In the genomic region with DNA sequence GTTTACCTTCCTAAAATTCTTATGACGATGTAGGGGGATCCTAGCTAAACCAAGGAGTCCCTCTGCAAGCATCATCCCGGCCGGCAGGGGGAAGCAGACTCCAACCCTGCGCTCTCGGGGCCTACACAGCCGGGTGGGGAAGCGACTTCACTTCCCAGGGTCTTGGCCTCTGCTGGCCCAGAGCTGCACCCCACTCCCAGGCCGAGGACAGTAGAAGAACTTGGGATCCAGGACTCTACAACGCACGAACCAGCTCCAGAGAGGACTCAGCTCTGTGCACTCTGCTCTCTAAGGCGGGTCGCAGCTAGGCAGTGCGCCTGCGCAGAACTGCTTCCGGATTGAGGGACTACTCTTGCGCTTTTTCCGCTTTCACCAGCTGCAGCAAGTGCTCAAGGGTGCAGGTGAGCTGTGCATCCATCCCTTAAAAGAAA, we compare ENCODE assay signal across 8 mouse cellular contexts. TPM values are rescaled to one million over a fixed set of nuclear protein-coding genes. Genes with fewer than 3 reads are reported as not detected.
A peak's percentile ranks its signal among the peaks of the same experiment; 100 is the strongest.
DNase-seq lines count a peak whose midpoint lies in the region; ATAC-seq and TF ChIP-seq lines count a peak whose summit lies in the region.

TSS of gene Tmem14a (plus strand) at position 87 of the 431 bp plus-strand sequence.

- under 1% methylated on average over 17 of the region's 17 CpGs for WGBS in embryonic facial prominence, embryonic 14.5 days
- 0% methylated on average over 17 of the region's 17 CpGs for WGBS in limb, embryonic 14.5 days
- WGBS in midbrain, postnatal 0 days: 0% methylated on average over 17 of the region's 17 CpGs

- peak within 1 kb of the TSS; percentile 70 for H3K27ac ChIP-seq in embryonic facial prominence, embryonic 14.5 days (replicated peaks; ENCODE audit: low read depth, low read length)
- peak within 1 kb of the TSS; percentile 68 for H3K27ac ChIP-seq in limb, embryonic 14.5 days (replicated peaks; ENCODE audit: low read depth, low read length)
- peak within 1 kb of the TSS; percentile 71 for H3K27ac ChIP-seq in midbrain, postnatal 0 days (ENCODE audit: low read depth, low read length)

- no peaks in the 10 kb centered on the region for H3K9me3 ChIP-seq in embryonic facial prominence, embryonic 14.5 days (ENCODE audit: control insufficient read depth, low read length)
- no peaks in the 10 kb centered on the region for H3K9me3 ChIP-seq in limb, embryonic 14.5 days (ENCODE audit: control insufficient read depth, low read length)
- no peaks in the 10 kb centered on the region for H3K9me3 ChIP-seq in midbrain, postnatal 0 days (ENCODE audit: low read length)

- H3K4me2 ChIP-seq in embryonic facial prominence, embryonic 14.5 days (ENCODE audit: low read depth, low read length): peak within 1 kb of the TSS; percentile 72
- peak within 1 kb of the TSS; percentile 80 for H3K4me2 ChIP-seq in limb, embryonic 14.5 days (replicated peaks; ENCODE audit: low read depth, low read length, severe bottlenecking)
- peak within 1 kb of the TSS; percentile 73 for H3K4me2 ChIP-seq in midbrain, postnatal 0 days (ENCODE audit: low read depth, low read length, poor library complexity, severe bottlenecking)

- peak; percentile 94 for TF ChIP-seq CTCF in midbrain, postnatal 0 days (IDR thresholded peaks at IDR 0.05)

- H3K36me3 ChIP-seq in embryonic facial prominence, embryonic 14.5 days (ENCODE audit: control insufficient read depth, insufficient read depth, low read length): no peaks in the 10 kb centered on the region
- H3K36me3 ChIP-seq in limb, embryonic 14.5 days (ENCODE audit: control insufficient read depth, insufficient read depth, low read length): no peaks in the 10 kb centered on the region
- no peaks in the 10 kb centered on the region for H3K36me3 ChIP-seq in midbrain, postnatal 0 days (ENCODE audit: insufficient read depth, low read length)

- TF ChIP-seq POLR2A in limb, embryonic 14.5 days (IDR thresholded peaks at IDR 0.05; ENCODE audit: borderline replicate concordance, extremely low read depth, insufficient read depth, insufficient read length): 0 out of 2 replicates have a peak, but pooled peaks have one; percentile 47

- H3K9ac ChIP-seq in embryonic facial prominence, embryonic 14.5 days (ENCODE audit: low read depth, low read length): peak within 1 kb of the TSS; percentile 90
- H3K9ac ChIP-seq in limb, embryonic 14.5 days (ENCODE audit: low read depth, low read length, severe bottlenecking): peak within 1 kb of the TSS; percentile 84
- peak within 1 kb of the TSS; percentile 62 for H3K9ac ChIP-seq in midbrain, postnatal 0 days (replicated peaks; ENCODE audit: low read length, poor library complexity, severe bottlenecking)

- peaks cover 5% of the 10 kb centered on the region; the same call in 1 of the 2 replicates for H3K4me1 ChIP-seq in embryonic facial prominence, embryonic 14.5 days (ENCODE audit: control insufficient read depth, insufficient read depth, low read length)
- H3K4me1 ChIP-seq in limb, embryonic 14.5 days (ENCODE audit: control insufficient read depth, insufficient read depth, low read length): peaks cover 5% of the 10 kb centered on the region; the same call in 1 of the 2 replicates
- 0 out of 2 replicates have a peak, but pooled peaks cover 2% of the 10 kb centered on the region for H3K4me1 ChIP-seq in midbrain, postnatal 0 days (ENCODE audit: insufficient read depth, low read length)

- peak; percentile 95 for ATAC-seq in embryonic facial prominence, embryonic 14.5 days (ENCODE audit: low read depth)
- peak; percentile 90 for ATAC-seq in limb, embryonic 14.5 days (ENCODE audit: low FRiP score, low read depth)
- ATAC-seq in midbrain, postnatal 0 days (ENCODE audit: low FRiP score): peak; percentile 93

- peak; percentile 84 for DNase-seq in 3T3-L1 (ENCODE audit: low read depth, low spot score)
- DNase-seq in adrenal gland, postnatal 4 days (ENCODE audit: low spot score in 2 of 2): peak; percentile 64 to 81
- DNase-seq in embryonic facial prominence, embryonic 14.5 days (ENCODE audit: low spot score): peak; percentile 92
- DNase-seq in heart, adult 8-10 months (ENCODE audit: low spot score): peak; percentile 89
- DNase-seq in kidney, adult 9 months: peak; percentile 93
- DNase-seq in limb, embryonic 14.5 days (ENCODE audit: low spot score): peak; percentile 91
- DNase-seq in midbrain, postnatal 0 days (ENCODE audit: low spot score): peak; percentile 93
- peak; percentile 71 to 80 for DNase-seq in spleen, postnatal 14 days (ENCODE audit: low spot score in 2 of 2)

- no peaks in the 10 kb centered on the region for H3K27me3 ChIP-seq in embryonic facial prominence, embryonic 14.5 days (replicated peaks; ENCODE audit: control insufficient read depth, insufficient read depth, low read length)
- H3K27me3 ChIP-seq in limb, embryonic 14.5 days (ENCODE audit: control insufficient read depth, insufficient read depth, low read length): no peaks in the 10 kb centered on the region
- no peaks in the 10 kb centered on the region for H3K27me3 ChIP-seq in midbrain, postnatal 0 days (ENCODE audit: insufficient read depth, low read length)

- H3K4me3 ChIP-seq in embryonic facial prominence, embryonic 14.5 days (ENCODE audit: low read depth, low read length): peak within 1 kb of the TSS; percentile 69
- peak within 1 kb of the TSS; percentile 61 for H3K4me3 ChIP-seq in limb, embryonic 14.5 days (replicated peaks; ENCODE audit: low read length)
- peak within 1 kb of the TSS; percentile 59 for H3K4me3 ChIP-seq in midbrain, postnatal 0 days (ENCODE audit: low read depth, low read length)

RNA-seq across cellular contexts. Expression of gene Tmem14a, which starts in this region (rescaled TPM):
- 1 to 10 TPM; 7.2 to 9.4 TPM for total RNA-seq in adrenal gland, postnatal 4 days (2021)
- polyA plus RNA-seq in embryonic facial prominence, embryonic 14.5 days (2014; fragmentation: Nextera tagmentation; extraction: Ambion mirVana): 11.5 and 12.2 TPM in 2 replicates
- total RNA-seq in heart, adult 8-10 months (2022): 1 to 10 TPM; 2.6 to 5.2 (median 4.2) TPM
- polyA plus RNA-seq in limb, embryonic 14.5 days (2012; rRNA removed): 9.3 and 11.4 TPM in 2 replicates
- polyA plus RNA-seq in limb, embryonic 14.5 days (2014; fragmentation: Nextera tagmentation; extraction: Ambion mirVana): 9.5 and 10.6 TPM in 2 replicates
- total RNA-seq in midbrain, postnatal 0 days (2014; rRNA removed): 10.0 and 15.7 TPM in 2 replicates
- polyA plus RNA-seq in midbrain, postnatal 0 days (2015; fragmentation: Nextera tagmentation; extraction: Ambion mirVana): 24.4 and 24.7 TPM in 2 replicates

Comparison
In these comparisons a context has a peak if more than half of its experiments do, and no peak if none do; other contexts are left out.
1. Peak in every context shown above with its lines: DNase-seq, ATAC-seq, H3K4me3 ChIP-seq and H3K27ac ChIP-seq.